ENCODE assay signal across 21 mouse cellular contexts in genomic region chr1:33599019-33599667, GRCm38 (mm10).
DNase-seq lines count a peak whose midpoint lies in the region; ATAC-seq lines count a peak whose summit lies in the region.
"Had no signal": no experiment of that assay in that cellular context is flagged by ENCODE, and none has a peak within 500 bp of the region (broad histone marks: within the 10 kb centered on the region; RNA-seq: fewer than 3 reads in every experiment).

No protein-coding gene starts in this region.

- H3K9ac ChIP-seq in limb, embryonic 11.5 days (ENCODE audit: low read length), result no peak overlapping the region
- H3K9ac ChIP-seq in hindbrain, embryonic 16.5 days (ENCODE audit: low read depth, low read length), result no peak overlapping the region
- H3K9ac ChIP-seq: heart, embryonic 13.5 days; liver, embryonic 15.5 days had no signal

- no peaks in the 10 kb centered on the region for H3K27me3 ChIP-seq in limb, embryonic 11.5 days (ENCODE audit: control insufficient read depth, insufficient read depth, low read length)
- no peaks in the 10 kb centered on the region for H3K27me3 ChIP-seq in limb, embryonic 10.5 days (ENCODE audit: low read depth, poor library complexity, severe bottlenecking)
- H3K27me3 ChIP-seq in hindbrain, embryonic 16.5 days (replicated peaks; ENCODE audit: control insufficient read depth, insufficient read depth, low read length), result no peaks in the 10 kb centered on the region
- H3K27me3 ChIP-seq: heart, embryonic 13.5 days; liver, embryonic 15.5 days had no signal

- no peak overlapping the region for H3K4me3 ChIP-seq in limb, embryonic 11.5 days (ENCODE audit: low read depth, low read length)
- H3K4me3 ChIP-seq in limb, embryonic 10.5 days, result no peak overlapping the region
- H3K4me3 ChIP-seq in hindbrain, embryonic 16.5 days (ENCODE audit: low read length), result no peak overlapping the region
- H3K4me3 ChIP-seq: heart, embryonic 13.5 days; left cerebral cortex, adult 2 months; liver, embryonic 15.5 days had no signal

- H3K9me3 ChIP-seq in limb, embryonic 11.5 days (ENCODE audit: control insufficient read depth, low read length), result no peaks in the 10 kb centered on the region
- H3K9me3 ChIP-seq in limb, embryonic 10.5 days (replicated peaks), result no peaks in the 10 kb centered on the region; the same call in 1 of the 2 replicates
- 0 out of 2 replicates have a peak, but pooled peaks cover 2% of the 10 kb centered on the region for H3K9me3 ChIP-seq in hindbrain, embryonic 16.5 days (ENCODE audit: control insufficient read depth, low read length)
- H3K9me3 ChIP-seq: liver, embryonic 15.5 days had no signal

- H3K4me1 ChIP-seq in limb, embryonic 11.5 days (ENCODE audit: control insufficient read depth, insufficient read depth, low read length), result no peaks in the 10 kb centered on the region
- 0 out of 2 replicates have a peak, but pooled peaks cover 6% of the 10 kb centered on the region for H3K4me1 ChIP-seq in limb, embryonic 10.5 days
- no peaks in the 10 kb centered on the region for H3K4me1 ChIP-seq in hindbrain, embryonic 16.5 days (ENCODE audit: control insufficient read depth, insufficient read depth, low read depth, low read length)
- H3K4me1 ChIP-seq: heart, embryonic 13.5 days had no signal

- no peak for ATAC-seq in limb, embryonic 11.5 days (ENCODE audit: insufficient number of reproducible peaks, low FRiP score, low TSS enrichment, low read depth)
- peak; percentile 67 for ATAC-seq in hindbrain, embryonic 16.5 days
- ATAC-seq: CD4-positive, CD25-positive, alpha-beta regulatory T cell, adult 4 months had no signal

- peak; percentile 13 for DNase-seq in adrenal gland, postnatal 14 days
- no peak for DNase-seq in adrenal gland, adult 18-20 months (ENCODE audit: low spot score in 2 of 2)
- DNase-seq in limb, embryonic 11.5 days (ENCODE audit: low spot score), result peak; percentile 9
- DNase-seq in limb, embryonic 10.5 days (ENCODE audit: low spot score), result no peak
- peak; percentile 37 for DNase-seq in MN1 (ENCODE audit: low spot score)
- no peak for DNase-seq in embryo, embryonic 10 days (ENCODE audit: low spot score)
- DNase-seq in kidney, postnatal 10 days, result no peak
- DNase-seq: adrenal gland, adult 2 months; cerebellum, adult 11 months; cerebellum, postnatal 25 days; heart, postnatal 36 days; kidney, adult 11 months; lung, postnatal 14 days; right cerebral cortex, postnatal 14 days; thymus, postnatal 36 days had no signal

- no peak overlapping the region for H3K4me2 ChIP-seq in limb, embryonic 11.5 days (ENCODE audit: low read depth, severe bottlenecking)
- H3K4me2 ChIP-seq in hindbrain, embryonic 16.5 days (ENCODE audit: low read length), result no peak overlapping the region
- H3K4me2 ChIP-seq: heart, embryonic 13.5 days; liver, embryonic 15.5 days had no signal

- no peaks in the 10 kb centered on the region; the same call in 1 of the 2 replicates for H3K36me3 ChIP-seq in limb, embryonic 11.5 days (ENCODE audit: control insufficient read depth, insufficient read depth, low read length)
- peaks cover 11% of the 10 kb centered on the region for H3K36me3 ChIP-seq in limb, embryonic 10.5 days
- 0 out of 2 replicates have a peak, but pooled peaks cover 2% of the 10 kb centered on the region for H3K36me3 ChIP-seq in hindbrain, embryonic 16.5 days (ENCODE audit: control insufficient read depth, insufficient read depth, low read length)

- 88% methylated on average over 5 of the region's 5 CpGs for WGBS in limb, embryonic 11.5 days
- WGBS in limb, embryonic 10.5 days, result 95% methylated on average over 5 of the region's 5 CpGs
- WGBS in hindbrain, embryonic 16.5 days, result 52% methylated on average over 5 of the region's 5 CpGs

- H3K27ac ChIP-seq in limb, embryonic 11.5 days (replicated peaks; ENCODE audit: low read depth, low read length), result no peak overlapping the region
- H3K27ac ChIP-seq in limb, embryonic 10.5 days, result no peak overlapping the region
- peak overlapping the region; percentile 59; the same call in 1 of the 2 replicates for H3K27ac ChIP-seq in hindbrain, embryonic 16.5 days (ENCODE audit: low read depth, low read length)
- H3K27ac ChIP-seq: heart, embryonic 13.5 days; kidney, postnatal 0 days; left cerebral cortex, adult 2 months; liver, embryonic 15.5 days had no signal

Comparison
In these comparisons a context has a peak if more than half of its experiments do, and no peak if none do; other contexts are left out.
1. DNase-seq: peak in adrenal gland, postnatal 14 days (single experiment), limb, embryonic 11.5 days (single experiment) and MN1 (single experiment); none in adrenal gland, adult 18-20 months (0 of 2), limb, embryonic 10.5 days (single experiment), embryo, embryonic 10 days (single experiment) and kidney, postnatal 10 days (single experiment).